Mouse (Mus musculus) lung, postnatal 36 days (tissue): Measurements from ENCODE around the gene Grap.
"Not testable (repeated sequence)": the region's sequence is repeated elsewhere in the genome, so short reads cannot be mapped to it uniquely, and the experiment has no call there.

Source experiments
- DNase-seq: peaks from one replicate; pipeline ENCODE4 v3.0.0; 2022; ENCODE audit warnings: mixed read lengths

Gene Grap

DNA sequence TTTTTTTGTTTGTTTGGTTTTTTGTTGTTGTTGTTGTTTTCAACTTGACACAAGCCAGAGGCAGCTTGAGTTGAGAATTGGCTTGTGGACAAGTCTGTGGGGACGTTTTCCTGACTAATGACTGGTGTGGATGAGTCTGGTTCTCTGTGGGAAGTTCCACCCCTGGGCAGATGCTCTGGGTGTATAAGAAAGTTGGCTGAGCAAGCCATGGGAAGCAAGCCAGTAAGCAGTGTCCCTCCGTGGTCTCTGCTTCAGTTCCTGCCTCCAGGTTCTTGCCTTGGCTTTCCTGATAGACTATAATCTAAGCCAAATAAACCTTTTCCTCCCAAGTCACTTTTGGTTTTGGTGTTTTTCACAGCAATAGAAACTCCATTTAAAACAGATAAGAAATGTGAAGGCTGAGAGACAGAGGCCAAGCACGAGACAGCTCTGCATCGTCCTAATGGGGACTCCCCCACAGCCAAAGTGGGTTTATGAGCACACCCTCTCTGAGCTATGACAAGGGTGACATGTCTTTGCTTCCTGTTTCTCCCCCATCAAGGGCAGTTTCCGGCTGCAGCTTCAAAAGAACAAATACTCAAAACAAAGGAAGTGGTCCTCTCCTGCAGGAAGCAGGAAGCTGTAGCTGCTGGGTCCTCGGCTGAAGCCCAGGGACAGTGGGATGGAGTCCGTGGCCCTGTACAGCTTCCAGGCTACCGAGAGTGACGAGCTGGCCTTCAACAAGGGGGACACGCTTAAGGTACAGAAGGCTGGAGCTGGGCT lies at the start of gene Grap:
TSS of gene Grap (plus strand) at position 580 of the 762 bp plus-strand sequence.
- peak; percentile 82 for DNase-seq

DNA sequence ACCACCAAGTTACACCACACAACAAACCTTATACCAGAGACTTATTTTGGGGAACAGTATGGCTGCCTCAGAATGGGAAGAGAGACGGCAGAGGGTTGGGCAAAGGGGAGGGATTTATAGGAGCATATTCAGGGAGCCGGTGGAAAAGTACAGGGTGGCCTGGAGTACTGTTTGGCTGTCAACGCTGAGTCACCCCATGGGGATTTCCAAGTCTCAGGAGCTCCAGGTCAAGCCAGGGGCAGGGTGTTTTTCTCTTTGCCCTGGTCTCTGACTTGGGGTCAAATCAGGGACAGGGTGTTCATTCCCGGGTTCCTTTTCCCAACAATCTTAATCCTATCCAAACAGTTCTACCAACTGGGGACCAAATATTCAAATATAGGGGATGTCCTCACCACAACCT lies 45.0 kb upstream of the Grap start:
- DNase-seq, result peak; percentile 9

DNA sequence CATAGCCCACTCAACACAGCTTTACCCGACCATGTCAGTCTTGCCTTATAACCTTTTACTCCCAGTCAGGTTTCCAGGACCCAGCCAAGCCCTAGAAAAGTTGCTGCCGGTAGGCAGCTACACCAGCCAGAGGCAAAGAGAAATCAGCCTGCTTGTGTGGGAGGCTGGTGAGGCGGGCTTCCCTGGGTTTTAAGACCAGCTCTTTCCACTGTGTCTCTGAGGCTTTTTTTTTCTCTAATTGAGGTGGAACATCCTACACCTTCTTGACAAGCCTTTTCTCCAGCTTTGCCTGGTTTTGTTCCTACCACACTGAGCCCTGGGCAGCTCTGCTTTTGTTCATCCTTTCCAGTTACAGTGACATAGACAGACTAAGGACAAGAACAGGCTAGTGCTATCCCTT lies 41.9 kb upstream of the Grap start:
- DNase-seq, result no peak

DNA sequence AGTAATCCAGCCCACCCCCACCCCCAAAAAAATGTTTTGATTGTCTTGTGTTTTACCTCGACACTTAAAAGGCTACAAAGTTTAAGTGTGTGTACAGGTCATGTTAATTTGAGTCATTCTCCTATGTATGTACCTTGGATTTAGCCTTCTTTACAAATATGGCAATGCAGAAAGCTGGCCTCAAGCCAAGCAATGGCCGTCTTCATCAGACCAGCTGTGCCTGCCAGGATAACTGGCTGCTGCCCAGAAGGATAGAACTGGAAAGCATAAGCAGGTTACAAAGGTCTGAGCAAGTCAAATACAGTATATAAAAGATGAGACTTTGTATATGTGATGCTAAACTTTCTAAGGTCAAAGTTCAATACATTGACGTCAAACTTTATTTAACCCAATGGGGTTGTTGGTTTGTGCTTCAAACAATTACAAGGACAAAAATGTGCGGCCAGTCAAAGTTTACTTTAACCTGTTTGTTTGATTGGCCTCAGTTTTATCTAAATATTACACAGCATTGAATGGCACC lies 40.9 kb upstream of the Grap start:
- no peak for DNase-seq

DNA sequence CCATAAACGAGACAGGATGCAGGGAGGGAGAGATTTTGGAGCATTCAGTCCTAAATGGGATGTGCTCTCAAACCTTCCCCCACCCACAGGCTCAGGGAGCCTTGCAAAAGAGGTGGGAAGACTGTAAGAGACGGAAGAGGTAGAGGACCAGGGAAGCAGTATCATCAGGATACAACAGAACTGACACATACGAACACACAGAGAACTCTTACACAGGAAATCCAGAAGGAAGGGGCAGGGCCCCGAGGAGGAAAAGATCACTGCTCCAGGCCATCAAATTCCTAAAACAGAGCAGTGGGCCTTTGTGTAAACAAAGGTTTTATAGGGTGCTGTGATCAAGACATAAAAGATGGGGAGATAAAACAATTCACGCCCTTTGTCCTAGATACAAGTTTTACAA lies 38.7 kb upstream of the Grap start:
- DNase-seq, result no peak

DNA sequence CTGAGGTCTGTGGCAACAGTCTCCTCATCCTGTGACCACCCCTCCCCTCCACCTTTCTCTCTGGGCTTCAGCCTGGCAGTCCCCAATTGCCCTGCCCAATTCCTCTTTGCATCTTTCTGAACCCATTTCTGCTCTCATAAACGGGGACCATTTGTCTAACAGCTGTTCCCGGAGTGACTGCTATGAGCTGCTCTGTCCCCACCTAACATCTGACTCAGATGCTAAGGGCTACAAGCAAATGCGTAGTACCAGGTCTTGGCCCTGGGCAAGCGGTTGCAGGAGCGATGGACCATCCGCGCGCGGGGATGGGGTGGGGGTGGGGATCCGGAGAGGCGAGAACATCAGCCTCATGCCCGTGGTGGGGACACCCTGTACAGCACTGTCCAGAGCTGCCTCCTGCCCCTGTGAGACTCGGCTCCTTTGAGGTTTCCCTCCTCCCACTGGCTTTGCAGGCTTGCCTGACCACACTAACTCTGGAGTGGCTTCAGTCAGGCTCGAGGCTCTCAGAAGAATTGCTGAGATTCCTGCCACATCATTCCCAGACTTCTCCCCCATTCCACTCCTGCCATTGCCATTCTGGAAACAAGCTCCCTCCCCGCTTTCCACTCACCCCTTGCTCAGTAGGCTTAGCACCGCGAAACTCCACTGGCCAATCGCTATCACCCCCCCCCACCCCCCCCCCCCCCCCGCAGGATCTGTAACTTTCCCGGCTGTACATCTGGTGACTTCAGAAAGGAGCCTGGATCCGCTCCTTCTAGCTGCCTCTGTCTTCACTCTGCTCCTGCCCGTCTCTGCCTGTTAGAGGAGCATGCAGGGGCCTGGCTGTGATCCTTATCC lies 37.2 kb upstream of the Grap start:
- peak; percentile 76 for DNase-seq

- DNase-seq, result peak; percentile 77
These were observed 36.4 kb upstream of the Grap start for GRCm38 (mm10) chr11:61616523-61617292.

- DNase-seq, result peak; percentile 38
These were observed 35.6 kb upstream of the Grap start for GRCm38 (mm10) chr11:61617293-61617975.

DNA sequence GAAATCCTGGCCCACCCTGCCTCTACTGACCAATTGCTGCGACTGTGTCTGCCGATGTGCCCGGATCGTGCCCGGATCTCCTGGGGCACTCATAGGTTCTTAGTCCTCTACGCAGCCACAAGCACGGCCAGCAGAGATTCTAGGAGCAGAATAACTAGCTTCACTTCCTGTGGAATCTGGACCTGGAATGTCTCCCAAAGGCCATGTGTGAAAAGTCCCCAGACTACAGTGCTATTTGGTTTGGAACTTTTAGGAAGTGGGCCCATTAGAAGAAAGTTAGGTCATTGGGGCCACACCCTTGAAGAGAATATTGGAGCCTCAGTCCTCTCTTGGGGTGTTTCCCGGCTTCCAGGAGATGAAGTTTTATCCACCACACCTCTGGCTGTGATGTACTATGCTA lies 34.9 kb upstream of the Grap start:
- DNase-seq, result peak; percentile 56

- no peak for DNase-seq
These were observed 34.5 kb upstream of the Grap start for GRCm38 (mm10) chr11:61618571-61618970.

GRCm38 (mm10) chr11:61619356-61619755 lies 33.7 kb upstream of the Grap start:
- DNase-seq, result no peak

DNA sequence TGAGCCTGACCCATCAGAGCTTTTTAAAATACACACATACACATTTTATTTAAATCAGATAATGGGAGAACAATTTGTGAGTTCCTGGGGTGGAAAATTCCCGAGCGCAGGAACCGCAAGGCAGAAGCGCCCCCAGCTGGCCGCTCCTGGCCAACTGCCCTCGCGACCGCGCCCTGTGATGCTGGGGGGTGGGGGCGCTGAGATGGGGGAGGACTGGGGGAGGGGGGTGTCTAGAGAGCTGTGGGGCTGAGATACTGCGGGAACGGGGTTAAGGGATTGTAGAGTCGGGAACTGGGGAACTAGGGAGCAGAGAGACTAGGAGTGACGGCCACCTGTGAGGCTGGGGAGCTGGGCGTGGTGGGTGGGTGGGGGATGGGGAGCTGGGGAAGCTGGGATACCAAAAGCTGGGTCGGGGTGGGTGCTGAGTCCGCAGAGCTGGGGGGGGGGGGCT lies 33.2 kb upstream of the Grap start:
- DNase-seq, result peak; percentile 87

- peak; percentile 96 for DNase-seq
These were observed 32.8 kb upstream of the Grap start for GRCm38 (mm10) chr11:61620254-61620670.

- DNase-seq, result no peak
These were observed 32.3 kb upstream of the Grap start for GRCm38 (mm10) chr11:61620762-61621161.

DNA sequence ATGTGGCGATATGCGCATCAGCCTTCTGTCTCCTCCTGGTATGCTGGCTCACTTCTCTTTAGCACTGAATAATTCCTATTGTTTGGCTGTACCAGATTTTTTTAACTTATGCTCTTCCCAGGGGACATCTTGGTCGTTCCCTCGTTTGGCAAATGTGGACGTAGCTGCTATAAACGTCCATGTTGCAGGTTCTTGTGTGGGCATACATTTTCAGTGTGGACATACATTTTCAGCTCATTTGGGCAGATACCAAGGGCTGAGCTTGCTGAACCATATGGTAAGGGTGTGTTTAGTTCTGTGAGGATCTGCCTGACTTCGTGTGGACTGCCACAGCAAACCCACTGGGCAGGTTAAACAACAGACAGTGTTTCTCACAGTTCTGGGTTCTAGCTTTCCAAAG lies 27.9 kb upstream of the Grap start:
- DNase-seq, result no peak

DNA sequence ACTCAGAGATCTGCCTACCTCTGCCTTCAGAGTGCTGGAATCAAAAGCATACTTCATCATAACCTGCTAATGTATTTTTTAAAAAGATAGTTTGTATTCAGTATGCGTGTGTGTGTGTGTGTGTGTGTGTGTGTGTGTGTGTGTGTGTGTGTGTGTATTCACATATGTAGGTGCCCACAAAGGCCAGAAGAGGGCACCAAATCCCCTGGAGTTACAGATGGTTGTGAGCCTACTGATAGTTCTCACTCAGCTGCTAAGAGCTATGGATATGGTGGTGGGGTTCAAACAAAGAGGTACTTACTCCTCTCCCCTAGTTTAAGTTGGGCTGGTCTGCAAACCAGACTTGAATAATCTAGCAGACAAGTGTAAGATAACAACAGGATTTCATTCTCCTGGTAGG lies 26.6 kb upstream of the Grap start:
- no peak for DNase-seq

DNA sequence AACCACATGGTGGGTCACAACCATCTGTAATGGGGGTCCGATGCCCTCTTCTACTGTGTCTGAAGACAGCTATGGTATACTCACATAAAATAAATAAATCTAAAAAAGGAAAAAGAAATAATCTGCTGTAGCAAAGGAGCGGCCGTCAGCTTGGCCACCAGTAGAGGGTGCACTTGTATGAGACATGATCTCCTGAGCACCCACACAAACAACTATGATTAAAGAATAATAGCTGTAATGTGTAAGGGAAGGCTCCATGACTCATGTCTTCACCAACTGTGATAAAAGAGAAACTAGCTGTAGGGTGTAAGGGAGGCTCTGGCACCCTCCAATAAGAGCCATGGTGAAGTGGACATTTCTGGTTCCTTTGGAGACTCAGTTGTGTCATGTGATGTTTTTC lies 23.4 kb upstream of the Grap start:
- peak; percentile 49 for DNase-seq

- DNase-seq, result not testable (repeated sequence)
These were observed 16.8 kb upstream of the Grap start for GRCm38 (mm10) chr11:61636309-61636708.

- no peak for DNase-seq
These were observed 15.7 kb upstream of the Grap start for GRCm38 (mm10) chr11:61637413-61637812.

GRCm38 (mm10) chr11:61637856-61638255 lies 15.2 kb upstream of the Grap start:
- DNase-seq, result no peak

- no peak for DNase-seq
These were observed 14.1 kb upstream of the Grap start for GRCm38 (mm10) chr11:61638764-61639536.
